Mouse (Mus musculus) neural tube, embryonic 12.5 days (tissue): ENCODE results near the gene Smpdl3b. TPM values are rescaled to one million over a fixed set of nuclear protein-coding genes. Genes with fewer than 3 reads are reported as not detected.
"Not testable (repeated sequence)": the region's sequence is repeated elsewhere in the genome, so short reads cannot be mapped to it uniquely, and the experiment has no call there.

Experiments
- ATAC-seq: fragments of 200-750 bp; cut with Nextera tagmentation; 2 replicates; pipeline ENCODE4 v1.8.0; 2017; ENCODE audit warnings: low read depth, mild to moderate bottlenecking, moderate TSS enrichment, moderate library complexity; ENCODE audit not compliant: low FRiP score
- H3K27ac ChIP-seq: fragments of 300-500 bp; sonication (generic); 2 replicates; pipeline ENCODE4 v1.5.1; 2016
- H3K27me3 ChIP-seq: fragments of 300-500 bp; sonication (generic); replicated peaks from 2 replicates; pipeline ENCODE4 v1.6.1; 2016; ENCODE audit warnings: mild to moderate bottlenecking
- H3K36me3 ChIP-seq: fragments of 300-500 bp; sonication (generic); 2 replicates; pipeline ENCODE4 v1.6.1; 2016; ENCODE audit warnings: mild to moderate bottlenecking
- H3K4me1 ChIP-seq: fragments of 300-500 bp; sonication (generic); 2 replicates; pipeline ENCODE4 v1.6.1; 2016
- H3K4me2 ChIP-seq: fragments of 300-500 bp; sonication (generic); replicated peaks from 2 replicates; pipeline ENCODE4 v1.6.1; 2016; ENCODE audit warnings: mild to moderate bottlenecking
- H3K4me3 ChIP-seq: fragments of 300-500 bp; sonication (generic); 2 replicates; pipeline ENCODE4 v1.5.1; 2016
- H3K9ac ChIP-seq: fragments of 300-500 bp; sonication (generic); 2 replicates; pipeline ENCODE4 v1.6.1; 2016; ENCODE audit warnings: mild to moderate bottlenecking
- H3K9me3 ChIP-seq: fragments of 300-500 bp; sonication (generic); 2 replicates; pipeline ENCODE4 v1.6.1; 2016; ENCODE audit warnings: mild to moderate bottlenecking
- WGBS: fragments of 180-500 bp; shearing (Covaris S2); methylation state at CpG from one replicate; pipeline ENCODE4 v1.1.7; 2016; 5-methylcytosine and 5-hydroxymethylcytosine counted together
- polyA plus RNA-seq: library from polyadenylated mRNA; unstranded; fragments of >200 nt; fragmentation: Nextera tagmentation; extraction: Ambion mirVana; gene quantifications from 2 replicates; pipeline ENCODE4 v1.2.1, GENCODE M21; 2016

The Smpdl3b gene
- polyA plus RNA-seq, 1 experiment from 2014 or later = 1.0 TPM

- peaks cover 75% of the 10 kb centered on the region for H3K36me3 ChIP-seq
- no peaks in the 10 kb centered on the region for H3K4me1 ChIP-seq
- ATAC-seq = no peak
- H3K9me3 ChIP-seq = no peaks in the 10 kb centered on the region
- no peak overlapping the region for H3K4me3 ChIP-seq
- H3K9ac ChIP-seq = no peak overlapping the region
- H3K4me2 ChIP-seq = no peak overlapping the region
- 88% methylated on average over 3 of the region's 3 CpGs for WGBS
- no peak overlapping the region for H3K27ac ChIP-seq
- H3K27me3 ChIP-seq = no peaks in the 10 kb centered on the region
Measured at GRCm38 (mm10) chr4:132774905-132775304, 17.9 kb upstream of the Smpdl3b start.

- 92% methylated on average over 9 of the region's 9 CpGs for WGBS
- no peak overlapping the region for H3K4me3 ChIP-seq
- peaks cover 9% of the 10 kb centered on the region for H3K4me1 ChIP-seq
- H3K36me3 ChIP-seq = peaks cover 47% of the 10 kb centered on the region
- no peaks in the 10 kb centered on the region for H3K27me3 ChIP-seq
- ATAC-seq = no peak
- no peaks in the 10 kb centered on the region for H3K9me3 ChIP-seq
- no peak overlapping the region for H3K27ac ChIP-seq
- H3K9ac ChIP-seq = no peak overlapping the region
- H3K4me2 ChIP-seq = no peak overlapping the region
Measured at GRCm38 (mm10) chr4:132771776-132772175, 14.7 kb upstream of the Smpdl3b start.

- Histone ChIP-seq H3K4me1 (peaks cover 9% of the 10 kb centered on the region), H3K27ac (no peak within 1 kb of the TSS)
- under 1% methylated on average over 71 of the region's 71 CpGs for WGBS
Measured at GRCm38 (mm10) chr4:132767914-132768876, 11.1 kb upstream of the Smpdl3b start, which contains the start of gene Rpa2. TSS of gene Rpa2 (plus strand) at chr4:132768332.

GRCm38 (mm10) chr4:132763125-132763524 lies 6.1 kb upstream of the Smpdl3b start:
- not testable (repeated sequence) for H3K4me2 ChIP-seq, H3K4me3 ChIP-seq, H3K27ac ChIP-seq, H3K9ac ChIP-seq, H3K36me3 ChIP-seq, H3K4me1 ChIP-seq, ATAC-seq, H3K9me3 ChIP-seq, H3K27me3 ChIP-seq
- WGBS = 85% methylated on average over 3 of the region's 3 CpGs

More at GRCm38 (mm10) chr4:132767914-132768876, 11.1 kb upstream of the Smpdl3b start, which contains the start of gene Rpa2:
- Histone ChIP-seq H3K9ac (peak within 1 kb of the TSS; percentile 67), H3K4me3 (peak within 1 kb of the TSS; percentile 61), H3K36me3 (peaks cover 14% of the 10 kb centered on the region), H3K4me2 (peak within 1 kb of the TSS; percentile 76), H3K27me3 (no peaks in the 10 kb centered on the region), H3K9me3 (no peaks in the 10 kb centered on the region)
- peak; percentile 95 for ATAC-seq

- Histone ChIP-seq H3K4me3 (no peak overlapping the region), H3K27me3 (peaks cover 1% of the 10 kb centered on the region; the same call in 1 of the 2 replicates), H3K9me3 (no peaks in the 10 kb centered on the region), H3K9ac (no peak overlapping the region), H3K4me2 (no peak overlapping the region), H3K36me3 (no peaks in the 10 kb centered on the region), H3K4me1 (no peaks in the 10 kb centered on the region), H3K27ac (no peak overlapping the region)
- 83% methylated on average over 6 of the region's 6 CpGs for whole genome bisulfite sequencing
- no peak for ATAC-seq
Measured at GRCm38 (mm10) chr4:132762602-132763001, 5.5 kb upstream of the Smpdl3b start.

GRCm38 (mm10) chr4:132760296-132760695 lies 3.2 kb upstream of the Smpdl3b start:
- no peak overlapping the region for H3K4me3 ChIP-seq
- H3K27ac ChIP-seq = no peak overlapping the region
- ATAC-seq = no peak
- no peak overlapping the region for H3K9ac ChIP-seq
- H3K4me1 ChIP-seq = peaks cover 10% of the 10 kb centered on the region; the same call in 1 of the 2 replicates
- H3K9me3 ChIP-seq = no peaks in the 10 kb centered on the region
- H3K4me2 ChIP-seq = no peak overlapping the region
- H3K36me3 ChIP-seq = no peaks in the 10 kb centered on the region
- peaks cover 11% of the 10 kb centered on the region for H3K27me3 ChIP-seq
- WGBS = 68% methylated on average over 3 of the region's 3 CpGs

- H3K4me2 ChIP-seq = no peak overlapping the region
- no peak for ATAC-seq
Measured at GRCm38 (mm10) chr4:132757633-132758351, 740 bp upstream of the Smpdl3b start.

GRCm38 (mm10) chr4:132752992-132753391 lies 4.1 kb downstream of the Smpdl3b start:
- Histone ChIP-seq H3K9ac (no peak overlapping the region), H3K4me1 (peaks cover 10% of the 10 kb centered on the region; the same call in 1 of the 2 replicates), H3K4me3 (no peak overlapping the region), H3K36me3 (no peaks in the 10 kb centered on the region), H3K27me3 (peaks cover 11% of the 10 kb centered on the region), H3K4me2 (no peak overlapping the region), H3K9me3 (no peaks in the 10 kb centered on the region), H3K27ac (no peak overlapping the region)
- WGBS = 77% methylated on average over 6 of the region's 6 CpGs
- no peak for ATAC-seq

More at GRCm38 (mm10) chr4:132757633-132758351, 740 bp upstream of the Smpdl3b start:
- no peak overlapping the region for H3K9ac ChIP-seq
- WGBS = 85% methylated on average over 7 of the region's 7 CpGs
- peaks cover 11% of the 10 kb centered on the region for H3K27me3 ChIP-seq
- H3K36me3 ChIP-seq = no peaks in the 10 kb centered on the region
- H3K9me3 ChIP-seq = no peaks in the 10 kb centered on the region
- H3K4me1 ChIP-seq = peaks cover 10% of the 10 kb centered on the region; the same call in 1 of the 2 replicates
- no peak overlapping the region for H3K27ac ChIP-seq
- H3K4me3 ChIP-seq = no peak overlapping the region

- Histone ChIP-seq H3K9ac (no peak overlapping the region), H3K36me3 (no peaks in the 10 kb centered on the region), H3K4me3 (no peak overlapping the region), H3K27me3 (no peaks in the 10 kb centered on the region), H3K27ac (no peak overlapping the region), H3K9me3 (no peaks in the 10 kb centered on the region), H3K4me2 (no peak overlapping the region), H3K4me1 (no peaks in the 10 kb centered on the region)
- no peak for ATAC-seq
- 81% methylated on average over 6 of the region's 6 CpGs for WGBS
Measured at GRCm38 (mm10) chr4:132749258-132749982, 7.6 kb downstream of the Smpdl3b start.

- Histone ChIP-seq H3K27me3 (no peaks in the 10 kb centered on the region), H3K4me2 (no peak overlapping the region), H3K9ac (no peak overlapping the region), H3K36me3 (no peaks in the 10 kb centered on the region), H3K27ac (no peak overlapping the region), H3K9me3 (no peaks in the 10 kb centered on the region), H3K4me1 (no peaks in the 10 kb centered on the region), H3K4me3 (no peak overlapping the region)
- 94% methylated on average over 4 of the region's 4 CpGs for WGBS
- no peak for ATAC-seq
Measured at GRCm38 (mm10) chr4:132748778-132749177, 8.3 kb downstream of the Smpdl3b start.

- H3K36me3 ChIP-seq = no peaks in the 10 kb centered on the region
- no peak overlapping the region for H3K4me2 ChIP-seq
- no peak overlapping the region for H3K4me3 ChIP-seq
- no peak for ATAC-seq
- H3K9ac ChIP-seq = no peak overlapping the region
- H3K27ac ChIP-seq = no peak overlapping the region
- no peaks in the 10 kb centered on the region for H3K27me3 ChIP-seq
- WGBS = 81% methylated on average over 9 of the region's 9 CpGs
- H3K9me3 ChIP-seq = no peaks in the 10 kb centered on the region
- no peaks in the 10 kb centered on the region for H3K4me1 ChIP-seq
Measured at GRCm38 (mm10) chr4:132747664-132748259, 9.3 kb downstream of the Smpdl3b start.
